Mouse (Mus musculus): ENCODE measurements at regions not wholly inside any gene's neighbourhood (a gene's known extent, or its start where the extent isn't known, plus 50 kb on each side); places are given as distances from the start of the nearest gene placed in this dataset.

- ATAC-seq (ENCODE audit: insufficient read depth) (no peak), DNase-seq (ENCODE audit: low read depth in 3 of 3, low spot score in 3 of 3) (no peak)
- no peaks in the 10 kb centered on the region; a peak in 1 of 4 replicates for H3K4me1 ChIP-seq (replicated peaks; ENCODE audit: control insufficient read depth in 2 of 2, insufficient read depth in 2 of 2, low read length in 1 of 2)
- 64% methylated on average over 8 of the region's 8 CpGs for WGBS (ENCODE audit: insufficient replicate concordance)
- TF ChIP-seq CTCF (IDR thresholded peaks at IDR 0.05; ENCODE audit: low read depth) (no peak), EP300 (IDR thresholded peaks at IDR 0.05; ENCODE audit: low read depth) (no peak)
- H3K27me3 ChIP-seq (ENCODE audit: control insufficient read depth, insufficient read depth, low read length): no peaks in the 10 kb centered on the region
- H3K36me3 ChIP-seq (replicated peaks; ENCODE audit: control insufficient read depth, insufficient read depth, low read depth): no peaks in the 10 kb centered on the region
- no peak overlapping the region for H3K9ac ChIP-seq (replicated peaks)
- no peaks in the 10 kb centered on the region for H3K9me3 ChIP-seq (ENCODE audit: control insufficient read depth, low read length)
- H3K4me2 ChIP-seq (ENCODE audit: low read depth): no peak overlapping the region
- no peak overlapping the region for H3K4me3 ChIP-seq (ENCODE audit: insufficient read depth in 1 of 2, low read depth in 2 of 2, low read length in 2 of 2)
- no peak overlapping the region for H3K27ac ChIP-seq
Observed at GRCm38 (mm10) chr3:52468326-52468725, 200.2 kb downstream of the Foxo1 start.

GRCm38 (mm10) chr3:52467876-52468275 lies 199.7 kb downstream of the Foxo1 start:
- 47% methylated on average over 3 of the region's 3 CpGs for WGBS (ENCODE audit: insufficient replicate concordance)
- ATAC-seq (ENCODE audit: insufficient read depth): no peak
- TF ChIP-seq CTCF (IDR thresholded peaks at IDR 0.05; ENCODE audit: low read depth) (no peak), EP300 (IDR thresholded peaks at IDR 0.05; ENCODE audit: low read depth) (no peak)

GRCm38 (mm10) chr3:52466984-52467565 lies 198.9 kb downstream of the Foxo1 start:
- H3K4me2 ChIP-seq (ENCODE audit: low read depth): no peak overlapping the region
- no peak for DNase-seq (ENCODE audit: low read depth in 3 of 3, low spot score in 3 of 3)
- H3K9me3 ChIP-seq (ENCODE audit: control insufficient read depth, low read length): no peaks in the 10 kb centered on the region
- 71% methylated on average over 11 of the region's 11 CpGs for WGBS (ENCODE audit: insufficient replicate concordance)
- no peak for TF ChIP-seq EP300 (IDR thresholded peaks at IDR 0.05; ENCODE audit: low read depth)
- no peak for TF ChIP-seq CTCF (IDR thresholded peaks at IDR 0.05; ENCODE audit: low read depth)
- ATAC-seq (ENCODE audit: insufficient read depth): no peak
- H3K27ac ChIP-seq: no peak overlapping the region
- H3K4me1 ChIP-seq (replicated peaks; ENCODE audit: control insufficient read depth in 2 of 2, insufficient read depth in 2 of 2, low read length in 1 of 2): no peaks in the 10 kb centered on the region; a peak in 1 of 4 replicates
- no peak overlapping the region for H3K9ac ChIP-seq (replicated peaks)
- H3K27me3 ChIP-seq (ENCODE audit: control insufficient read depth, insufficient read depth, low read length): no peaks in the 10 kb centered on the region
- H3K4me3 ChIP-seq (ENCODE audit: insufficient read depth in 1 of 2, low read depth in 2 of 2, low read length in 2 of 2): no peak overlapping the region
- H3K36me3 ChIP-seq (replicated peaks; ENCODE audit: control insufficient read depth, insufficient read depth, low read depth): no peaks in the 10 kb centered on the region

More at GRCm38 (mm10) chr3:52467876-52468275, 199.7 kb downstream of the Foxo1 start:
- no peak overlapping the region for H3K4me3 ChIP-seq (ENCODE audit: insufficient read depth in 1 of 2, low read depth in 2 of 2, low read length in 2 of 2)
- no peak overlapping the region for H3K9ac ChIP-seq (replicated peaks)
- H3K4me1 ChIP-seq (replicated peaks; ENCODE audit: control insufficient read depth in 2 of 2, insufficient read depth in 2 of 2, low read length in 1 of 2): no peaks in the 10 kb centered on the region; a peak in 1 of 4 replicates
- no peak overlapping the region for H3K4me2 ChIP-seq (ENCODE audit: low read depth)
- DNase-seq (ENCODE audit: low read depth in 3 of 3, low spot score in 3 of 3): no peak
- no peaks in the 10 kb centered on the region for H3K36me3 ChIP-seq (replicated peaks; ENCODE audit: control insufficient read depth, insufficient read depth, low read depth)
- no peaks in the 10 kb centered on the region for H3K27me3 ChIP-seq (ENCODE audit: control insufficient read depth, insufficient read depth, low read length)
- no peaks in the 10 kb centered on the region for H3K9me3 ChIP-seq (ENCODE audit: control insufficient read depth, low read length)
- H3K27ac ChIP-seq: no peak overlapping the region

- Histone ChIP-seq H3K4me3 (ENCODE audit: insufficient read depth in 1 of 2, low read depth in 2 of 2, low read length in 2 of 2) (no peak overlapping the region), H3K9me3 (ENCODE audit: control insufficient read depth, low read length) (no peaks in the 10 kb centered on the region), H3K36me3 (replicated peaks; ENCODE audit: control insufficient read depth, insufficient read depth, low read depth) (no peaks in the 10 kb centered on the region), H3K4me2 (ENCODE audit: low read depth) (no peak overlapping the region), H3K4me1 (replicated peaks; ENCODE audit: control insufficient read depth in 2 of 2, insufficient read depth in 2 of 2, low read length in 1 of 2) (no peaks in the 10 kb centered on the region; a peak in 1 of 4 replicates), H3K27ac (no peak overlapping the region), H3K9ac (replicated peaks) (no peak overlapping the region), H3K27me3 (ENCODE audit: control insufficient read depth, insufficient read depth, low read length) (no peaks in the 10 kb centered on the region)
- ATAC-seq (ENCODE audit: insufficient read depth) (no peak), DNase-seq (ENCODE audit: low read depth in 3 of 3, low spot score in 3 of 3) (no peak)
- WGBS (ENCODE audit: insufficient replicate concordance): 73% methylated on average over 3 of the region's 3 CpGs
- TF ChIP-seq CTCF (IDR thresholded peaks at IDR 0.05; ENCODE audit: low read depth) (no peak), EP300 (IDR thresholded peaks at IDR 0.05; ENCODE audit: low read depth) (no peak)
Observed at GRCm38 (mm10) chr3:52466571-52466970, 198.4 kb downstream of the Foxo1 start.

GRCm38 (mm10) chr3:52463911-52464310 lies 195.8 kb downstream of the Foxo1 start:
- WGBS (ENCODE audit: insufficient replicate concordance): 52% methylated on average over 7 of the region's 7 CpGs

More at GRCm38 (mm10) chr3:52463911-52464310, 195.8 kb downstream of the Foxo1 start:
- H3K9me3 ChIP-seq (ENCODE audit: control insufficient read depth, low read length): no peaks in the 10 kb centered on the region
- no peak overlapping the region for H3K4me2 ChIP-seq (ENCODE audit: low read depth)
- H3K27ac ChIP-seq: no peak overlapping the region
- H3K36me3 ChIP-seq (replicated peaks; ENCODE audit: control insufficient read depth, insufficient read depth, low read depth): no peaks in the 10 kb centered on the region
- no peaks in the 10 kb centered on the region for H3K27me3 ChIP-seq (ENCODE audit: control insufficient read depth, insufficient read depth, low read length)
- ATAC-seq (ENCODE audit: insufficient read depth) (no peak), DNase-seq (ENCODE audit: low read depth in 3 of 3, low spot score in 3 of 3) (no peak)
- no peak overlapping the region for H3K9ac ChIP-seq (replicated peaks)
- H3K4me3 ChIP-seq (ENCODE audit: insufficient read depth in 1 of 2, low read depth in 2 of 2, low read length in 2 of 2): no peak overlapping the region
- H3K4me1 ChIP-seq (replicated peaks; ENCODE audit: control insufficient read depth in 2 of 2, insufficient read depth in 2 of 2, low read length in 1 of 2): no peaks in the 10 kb centered on the region; a peak in 1 of 4 replicates
- TF ChIP-seq EP300 (IDR thresholded peaks at IDR 0.05; ENCODE audit: low read depth): no peak
- no peak for TF ChIP-seq CTCF (IDR thresholded peaks at IDR 0.05; ENCODE audit: low read depth)
